Mouse (Mus musculus) brain, embryonic 14.5 days (tissue): ENCODE measurements at regions not wholly inside any gene's neighbourhood (a gene's known extent, or its start where the extent isn't known, plus 50 kb on each side); places are given as distances from the start of the nearest gene placed in this dataset.

Experiments
- CTCF ChIP-seq: fragments of 200-500 bp; IDR thresholded peaks from 2 replicates; pipeline ENCODE4 v1.5.1; 2012; ENCODE audit warnings: inconsistent platforms, mild to moderate bottlenecking, moderate library complexity, borderline replicate concordance; ENCODE audit not compliant: insufficient read depth, insufficient read length; ENCODE audit errors: extremely low read depth
- POLR2A ChIP-seq: fragments of 200-500 bp; IDR thresholded peaks from 2 replicates; pipeline ENCODE4 v1.6.1; 2012; ENCODE audit warnings: mild to moderate bottlenecking, inconsistent platforms, borderline replicate concordance; ENCODE audit not compliant: poor library complexity, insufficient read depth, insufficient read length, severe bottlenecking; ENCODE audit errors: extremely low read depth

GRCm38 (mm10) chr10:17622802-17623201 lies 100.2 kb upstream of the Cited2 start:
- no peak for TF ChIP-seq POLR2A
- no peak for TF ChIP-seq CTCF
